Mouse (Mus musculus): Measurements from ENCODE around the gene Uty. TPM values are rescaled to one million over a fixed set of nuclear protein-coding genes. Genes with fewer than 3 reads are reported as not detected.

Uty gene
- 14.7 TPM for polyA plus RNA-seq (2014; fragmentation: Illumina TruSeq; extraction: RNeasy Lipid Tissue Mini Kit (QIAGEN cat#74804); ENCODE audit: low read depth, low replicate concordance)

GRCm38 (mm10) chrY:1245426-1245863 is at the start of gene Uty:
Uty (minus strand) TSS chrY:1245759.

GRCm38 (mm10) chrY:1286171-1286795 is 40.7 kb upstream of the Uty start, which contains the start of gene Ddx3y:
Ddx3y (minus strand) TSS chrY:1286629.

Other genes with a start within 250 kb of the Uty start
- 156 TPM for gene Eif2s3y, start 235.2 kb downstream of the Uty start, polyA plus RNA-seq (2014; fragmentation: Illumina TruSeq; extraction: RNeasy Lipid Tissue Mini Kit (QIAGEN cat#74804); ENCODE audit: low read depth, low replicate concordance)
- gene Ddx3y, start 40.9 kb upstream of the Uty start, polyA plus RNA-seq (2014; fragmentation: Illumina TruSeq; extraction: RNeasy Lipid Tissue Mini Kit (QIAGEN cat#74804); ENCODE audit: low read depth, low replicate concordance), result 25.6 TPM
- 11.3 TPM for gene Usp9y, start 214.0 kb upstream of the Uty start, polyA plus RNA-seq (2014; fragmentation: Illumina TruSeq; extraction: RNeasy Lipid Tissue Mini Kit (QIAGEN cat#74804); ENCODE audit: low read depth, low replicate concordance)